Mouse (Mus musculus) layer of hippocampus, adult 11-12 months (tissue): ENCODE measurements around the gene Ier5.

Source experiments
- DNase-seq: peaks from one replicate; pipeline ENCODE4 v3.0.0; 2022; ENCODE audit warnings: low spot score

The Ier5 gene

GRCm38 (mm10) chr1:155053296-155053695 lies 46.1 kb downstream of the Ier5 start:
- DNase-seq, result no peak

- no peak for DNase-seq
These were observed 46.7 kb downstream of the Ier5 start for GRCm38 (mm10) chr1:155052761-155053166.

- no peak for DNase-seq
These were observed 47.2 kb downstream of the Ier5 start for GRCm38 (mm10) chr1:155052131-155052760.

- DNase-seq, result no peak
These were observed 47.7 kb downstream of the Ier5 start for GRCm38 (mm10) chr1:155051701-155052127.

- peak; percentile 54 for DNase-seq
These were observed 48.4 kb downstream of the Ier5 start for GRCm38 (mm10) chr1:155050897-155051592.

- peak; percentile 72 for DNase-seq
These were observed 49.3 kb downstream of the Ier5 start for GRCm38 (mm10) chr1:155050174-155050573.

GRCm38 (mm10) chr1:155048947-155049346 lies 50.5 kb downstream of the Ier5 start:
- peak; percentile 95 for DNase-seq
